Mouse (Mus musculus) CH12.LX (cell line): ENCODE results near the gene Bcl11a.

ENCODE experiments used
- CTCF ChIP-seq, 2 experiments: IDR thresholded peaks in 1 of 2; conservative IDR thresholded peaks in 1 of 2; 2 replicates each; pipeline ENCODE4 v1.5.1; 2011 to 2012; ENCODE audit warnings: low read depth in 2 of 2, low read length in 2 of 2, improper control_type of control experiment in 1 of 2, inconsistent platforms in 1 of 2, mild to moderate bottlenecking in 1 of 2, moderate library complexity in 1 of 2
- E2F4 ChIP-seq: IDR thresholded peaks from 2 replicates; pipeline ENCODE4 v1.6.1; 2011; ENCODE audit warnings: low read depth, low read length, improper control_type of control experiment; ENCODE audit not compliant: insufficient replicate concordance
- ELF1 ChIP-seq: IDR thresholded peaks from 2 replicates; pipeline ENCODE4 v1.6.1; 2014; ENCODE audit warnings: low read depth, mild to moderate bottlenecking, inconsistent platforms, low read length, improper control_type of control experiment
- POLR2A ChIP-seq: IDR thresholded peaks from 2 replicates; pipeline ENCODE4 v1.6.1; 2011; ENCODE audit warnings: low read depth, mild to moderate bottlenecking, improper control_type of control experiment, low read length
- RAD21 ChIP-seq: IDR thresholded peaks from 2 replicates; pipeline ENCODE4 v1.6.1; 2011; ENCODE audit warnings: low read depth, mild to moderate bottlenecking, low read length, improper control_type of control experiment, moderate library complexity
- USF1 ChIP-seq: IDR thresholded peaks from 2 replicates; pipeline ENCODE4 v1.6.1; 2014; ENCODE audit warnings: low read depth, mild to moderate bottlenecking, inconsistent platforms, low read length, improper control_type of control experiment
- ZC3H11A ChIP-seq: IDR thresholded peaks from 2 replicates; pipeline ENCODE4 v1.6.1; 2012; ENCODE audit warnings: low read depth, mild to moderate bottlenecking, inconsistent platforms, low read length, improper control_type of control experiment

DNA sequence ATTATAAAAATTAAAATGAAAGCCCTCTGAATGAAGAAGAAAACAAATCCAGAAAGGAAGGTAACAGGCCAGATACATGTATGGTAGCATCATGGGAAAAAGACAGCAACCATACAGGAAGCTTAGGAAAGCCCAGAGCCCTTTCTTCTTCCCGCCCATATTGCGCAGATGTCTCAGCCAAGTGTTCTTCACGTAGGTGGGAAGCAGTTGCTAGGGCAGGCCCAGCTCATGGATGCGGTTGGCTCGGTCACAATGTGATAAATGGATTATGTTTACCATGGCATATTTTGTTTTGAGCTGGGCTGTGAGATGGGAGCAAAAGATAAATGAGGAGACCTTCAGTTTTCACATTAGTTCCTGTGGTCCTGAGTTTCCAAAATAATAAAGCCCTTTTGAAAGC, 29.6 kb downstream of the Bcl11a start:
- no peak for TF ChIP-seq USF1
- TF ChIP-seq CTCF (conservative IDR thresholded peaks at IDR 0.05 in 1 of 2, IDR thresholded peaks at IDR 0.05 in 1 of 2; ENCODE audit: low read depth in 2 of 2, low read length in 2 of 2): no peak
- no peak for TF ChIP-seq RAD21
- no peak for TF ChIP-seq E2F4
- TF ChIP-seq ZC3H11A: no peak
- no peak for TF ChIP-seq ELF1
- TF ChIP-seq POLR2A: no peak
